ENCODE assay signal across 27 mouse cellular contexts in the genomic region with DNA sequence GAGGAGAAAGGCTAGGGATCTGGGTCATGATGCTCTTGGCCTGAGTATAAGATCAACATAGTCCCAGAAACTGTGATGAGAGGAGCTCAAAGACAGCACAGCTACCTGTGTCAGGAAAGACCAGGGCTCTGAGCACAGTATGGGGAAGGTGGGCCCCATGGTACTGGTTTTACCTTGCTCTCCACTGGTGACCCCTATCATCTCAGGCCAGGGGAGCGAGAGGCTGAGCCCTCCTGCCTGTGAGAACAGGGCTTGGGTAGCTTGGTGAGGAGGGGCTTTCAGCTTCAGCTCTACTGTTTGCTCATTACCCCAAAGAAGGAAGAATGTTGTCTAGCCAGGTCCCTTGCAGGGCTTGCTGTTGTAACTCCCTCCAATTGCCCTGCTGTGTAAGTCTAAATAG.
"Had no signal": no experiment of that assay in that cellular context is flagged by ENCODE, and none has a peak within 500 bp of the region (broad histone marks: within the 10 kb centered on the region; RNA-seq: fewer than 3 reads in every experiment).

No protein-coding gene starts in this region.

- H3K27me3 ChIP-seq: embryonic facial prominence, embryonic 12.5 days; embryonic facial prominence, embryonic 13.5 days; embryonic facial prominence, embryonic 15.5 days; forebrain, embryonic 13.5 days; forebrain, embryonic 15.5 days had no signal

- H3K9me3 ChIP-seq: embryonic facial prominence, embryonic 10.5 days; embryonic facial prominence, embryonic 12.5 days; embryonic facial prominence, embryonic 13.5 days; embryonic facial prominence, embryonic 15.5 days; forebrain, embryonic 10.5 days; forebrain, embryonic 13.5 days; forebrain, embryonic 15.5 days had no signal

- H3K4me2 ChIP-seq: embryonic facial prominence, embryonic 12.5 days; embryonic facial prominence, embryonic 13.5 days; embryonic facial prominence, embryonic 15.5 days; forebrain, embryonic 13.5 days; forebrain, embryonic 15.5 days had no signal

- ATAC-seq: forebrain, embryonic 13.5 days; forebrain, embryonic 14.5 days; forebrain, embryonic 15.5 days; forebrain, postnatal 0 days had no signal

- H3K9ac ChIP-seq: embryonic facial prominence, embryonic 12.5 days; embryonic facial prominence, embryonic 13.5 days; embryonic facial prominence, embryonic 15.5 days; forebrain, embryonic 13.5 days; forebrain, embryonic 15.5 days; forebrain, postnatal 0 days had no signal

- H3K36me3 ChIP-seq: embryonic facial prominence, embryonic 10.5 days; embryonic facial prominence, embryonic 12.5 days; embryonic facial prominence, embryonic 13.5 days; embryonic facial prominence, embryonic 15.5 days; forebrain, embryonic 10.5 days; forebrain, embryonic 15.5 days had no signal

- H3K27ac ChIP-seq: embryonic facial prominence, embryonic 10.5 days; embryonic facial prominence, embryonic 12.5 days; embryonic facial prominence, embryonic 13.5 days; embryonic facial prominence, embryonic 15.5 days; forebrain, embryonic 10.5 days; forebrain, embryonic 13.5 days; forebrain, embryonic 15.5 days; gastrocnemius, adult 2 months had no signal

- H3K4me3 ChIP-seq: embryonic facial prominence, embryonic 10.5 days; embryonic facial prominence, embryonic 12.5 days; embryonic facial prominence, embryonic 13.5 days; embryonic facial prominence, embryonic 15.5 days; erythroblast, embryonic 14.5 days; forebrain, embryonic 10.5 days; forebrain, embryonic 13.5 days; forebrain, embryonic 15.5 days; gastrocnemius, adult 2 months; heart, adult 2 months had no signal

- DNase-seq: cerebellum, adult 18-20 months; cerebellum, adult 2 months; cerebellum, adult 8-10 months; cerebellum, adult 9-10 months; cerebellum, adult 9-11 months; cerebellum, postnatal 10 days; cerebellum, postnatal 14 days; cerebellum, postnatal 25 days; cerebellum, postnatal 36 days; embryo, embryonic 11 days; forebrain, postnatal 0 days; gastrocnemius, adult 2 months; gastrocnemius, postnatal 10 days; gastrocnemius, postnatal 14 days; gastrocnemius, postnatal 25 days; gastrocnemius, postnatal 36 days; heart, adult 18-20 months; heart, adult 2 months had no signal
